Mouse (Mus musculus) cerebellum, adult 2 months (tissue): ENCODE results near the gene Fli1.

Experiments used
- CTCF ChIP-seq: fragments of 200-500 bp; IDR thresholded peaks from 2 replicates; pipeline ENCODE4 v1.5.1; 2011; ENCODE audit warnings: low read depth, mild to moderate bottlenecking, control low read depth, low read length, moderate library complexity, borderline replicate concordance; ENCODE audit not compliant: insufficient read depth
- POLR2A ChIP-seq: fragments of 200-500 bp; IDR thresholded peaks from 2 replicates; pipeline ENCODE4 v1.6.1; 2011; ENCODE audit warnings: low read length, control low read depth, borderline replicate concordance; ENCODE audit not compliant: insufficient read depth

- TF ChIP-seq CTCF = no peak
- TF ChIP-seq POLR2A = no peak
Observed at GRCm38 (mm10) chr9:32384906-32385305, 157.8 kb downstream of the Fli1 start.
